Mouse (Mus musculus) hematopoietic stem cell, adult 5-6 weeks (primary cell): ENCODE results near the gene Gm45140. TPM values are rescaled to one million over a fixed set of nuclear protein-coding genes. Genes with fewer than 3 reads are reported as not detected.

Experiments used
- ATAC-seq, 2 experiments: fragments of 125-278 bp in 1 of 2; replicated peaks in 1 of 2; 2 replicates each; pipeline ENCODE4 v1.8.0; 2016 to 2017; ENCODE audit warnings: inconsistent platforms in 2 of 2, mild to moderate bottlenecking in 2 of 2, moderate number of reproducible peaks in 2 of 2, low read depth in 1 of 2, moderate TSS enrichment in 1 of 2; ENCODE audit not compliant: low FRiP score in 2 of 2, poor library complexity in 2 of 2, severe bottlenecking in 2 of 2, insufficient read depth in 1 of 2, low TSS enrichment in 1 of 2
- total RNA-seq: library from RNA; stranded (forward); fragments of 172-1452, 232-1000 nt; gene quantifications from 2 replicates; pipeline ENCODE4 v1.2.3, GENCODE M21; 2017

Gm45140 gene
- total RNA-seq, 1 experiment from 2014 or later, result 24.7 TPM

- peak in 1 of 2 experiments; percentile 26; a peak in 2 of 4 replicates for ATAC-seq
These were observed 95.7 kb downstream of the Gm45140 start for GRCm38 (mm10) chr6:87739898-87740297.

Other genes with a start within 250 kb of the Gm45140 start
- 0.06 and 0.55 TPM in 2 replicates for gene Prokr1, start 245.1 kb downstream of the Gm45140 start, total RNA-seq
- gene Aplf, start 163.6 kb downstream of the Gm45140 start, total RNA-seq, result 16.6 and 20.9 TPM in 2 replicates
- 14.8 and 30.7 TPM in 2 replicates for gene Efcc1, start 104.9 kb downstream of the Gm45140 start, total RNA-seq
- gene Gp9, start 57.7 kb downstream of the Gm45140 start, total RNA-seq, result 3.6 and 9.3 TPM in 2 replicates
- 17.5 and 27.6 TPM in 2 replicates for gene Rab43, start 23.6 kb downstream of the Gm45140 start, total RNA-seq
- gene Isy1, start 3.0 kb upstream of the Gm45140 start, total RNA-seq, result 131 and 197 TPM in 2 replicates
- 1,326 and 1,457 TPM in 2 replicates for gene Cnbp, start 15.3 kb upstream of the Gm45140 start, total RNA-seq
- gene Copg1, start 52.0 kb upstream of the Gm45140 start, total RNA-seq, result 70.8 and 72.2 TPM in 2 replicates
- 31.2 and 75.3 TPM in 2 replicates for gene Hmces, start 78.1 kb upstream of the Gm45140 start, total RNA-seq
- gene H1fx, start 145.8 kb upstream of the Gm45140 start, total RNA-seq, result 0.45 and 3.4 TPM in 2 replicates
- gene Rab7, start 209.5 kb upstream of the Gm45140 start, total RNA-seq, result 73.6 and 77.2 TPM in 2 replicates
- 120 and 155 TPM in 2 replicates for gene Rpn1, start 248.7 kb upstream of the Gm45140 start, total RNA-seq